Mouse (Mus musculus) spleen, adult 2 months (tissue): Measurements from ENCODE around the gene Slc35e3. TPM values are rescaled to one million over a fixed set of nuclear protein-coding genes. Genes with fewer than 3 reads are reported as not detected.
"Not testable (repeated sequence)": the region's sequence is repeated elsewhere in the genome, so short reads cannot be mapped to it uniquely, and the experiment has no call there.

Experiments
- DNase-seq, 2 experiments: peaks; one replicate each; pipeline versions ENCODE4 v3.0.0 to v3.0.0-alpha.2; 2012 to 2021; ENCODE audit warnings: low spot score in 2 of 2, low read depth in 1 of 2
- H3K27ac ChIP-seq: fragments of 200-500 bp; 2 replicates; pipeline ENCODE4 v1.5.1; 2012; ENCODE audit warnings: low read length, inconsistent platforms; ENCODE audit not compliant: insufficient read depth
- H3K27me3 ChIP-seq: fragments of 200-500 bp; 2 replicates; pipeline ENCODE4 v1.6.1; 2012; ENCODE audit warnings: mild to moderate bottlenecking, moderate library complexity, low read length, inconsistent platforms; ENCODE audit not compliant: control insufficient read depth, insufficient read depth
- H3K36me3 ChIP-seq: fragments of 200-500 bp; 2 replicates; pipeline ENCODE4 v1.6.1; 2012; ENCODE audit warnings: mild to moderate bottlenecking, low read length, inconsistent platforms; ENCODE audit not compliant: control insufficient read depth, insufficient read depth
- H3K4me1 ChIP-seq: fragments of 200-500 bp; 2 replicates; pipeline ENCODE4 v1.6.1; 2011; ENCODE audit warnings: inconsistent platforms; ENCODE audit not compliant: control insufficient read depth, insufficient read depth, insufficient read length
- H3K4me3 ChIP-seq: fragments of 200-500 bp; 2 replicates; pipeline ENCODE4 v1.5.1; 2011; ENCODE audit warnings: mild to moderate bottlenecking, inconsistent platforms; ENCODE audit not compliant: insufficient read depth, insufficient read length; ENCODE audit errors: extremely low read depth
- CTCF ChIP-seq: fragments of 200-500 bp; IDR thresholded peaks from 2 replicates; pipeline ENCODE4 v1.5.1; 2011; ENCODE audit warnings: mild to moderate bottlenecking, inconsistent platforms; ENCODE audit not compliant: insufficient read depth, insufficient read length, insufficient replicate concordance; ENCODE audit errors: extremely low read depth
- POLR2A ChIP-seq: fragments of 200-500 bp; IDR thresholded peaks from 2 replicates; pipeline ENCODE4 v1.6.1; 2011; ENCODE audit warnings: low read depth, low read length, inconsistent platforms
- WGBS: fragments of 180-500 bp; shearing (Covaris S2); methylation state at CpG from one replicate; pipeline ENCODE4 v1.1.7; 2018; 5-methylcytosine and 5-hydroxymethylcytosine counted together
- polyA plus RNA-seq: library from polyadenylated mRNA; depleted of rRNA; stranded (reverse); fragments of >200 nt; gene quantifications from 2 replicates; pipeline ENCODE4 v1.2.3, GENCODE M21; 2012

Slc35e3 gene
- polyA plus RNA-seq, 1 experiment, result 5.6 TPM

DNA sequence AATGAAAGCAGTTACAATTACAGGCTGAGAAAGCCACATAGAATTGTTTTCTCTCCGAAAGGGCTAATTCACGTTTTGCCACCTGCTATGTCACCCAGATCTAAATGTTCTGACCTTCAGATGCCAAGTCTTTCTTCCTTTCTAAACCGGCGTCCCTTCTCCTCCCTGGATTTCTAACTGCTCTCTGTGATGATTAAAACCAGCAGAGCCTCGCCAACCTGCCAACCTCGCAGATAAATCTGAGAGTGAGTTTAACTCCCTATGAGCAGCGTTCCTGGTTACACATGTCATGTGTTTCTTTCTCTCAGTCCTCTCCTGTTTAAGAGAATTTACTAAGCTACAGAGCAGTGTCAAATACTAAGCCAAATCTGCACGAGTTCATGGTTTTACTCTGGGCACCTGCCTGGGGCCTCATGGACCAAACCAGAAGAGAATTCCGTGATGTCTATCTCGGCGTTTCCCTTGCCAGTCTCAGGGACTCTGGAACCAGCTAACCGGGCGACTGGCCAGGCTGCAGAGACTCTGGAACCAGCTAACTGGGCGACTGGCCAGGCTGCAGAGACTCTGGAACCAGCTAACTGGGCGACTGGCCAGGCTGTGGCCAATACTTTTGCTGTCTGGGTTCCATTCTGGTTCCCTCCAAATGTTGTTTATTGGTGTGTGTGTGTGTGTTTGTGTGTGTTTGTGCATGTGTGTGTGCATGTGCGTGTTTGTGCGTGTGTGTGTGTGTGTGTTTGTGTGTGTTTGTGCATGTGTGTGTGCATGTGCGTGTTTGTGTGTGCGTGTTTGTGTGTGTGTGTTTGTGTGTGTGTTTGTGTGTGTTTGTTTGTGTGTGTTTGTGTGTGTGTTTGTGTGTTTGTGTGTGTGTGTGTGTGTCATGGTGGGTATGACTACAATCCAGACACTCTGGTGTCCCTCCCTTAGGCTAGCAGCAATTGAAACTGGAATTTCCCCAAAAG, 27.7 kb downstream of the Slc35e3 start:
- no peaks in the 10 kb centered on the region for H3K36me3 ChIP-seq
- H3K27ac ChIP-seq, result no peak overlapping the region
- TF ChIP-seq POLR2A (no peak), CTCF (no peak)
- H3K4me1 ChIP-seq, result peaks cover 2% of the 10 kb centered on the region; the same call in 1 of the 2 replicates
- no peak for DNase-seq
- 81% methylated on average over 19 of the region's 19 CpGs for WGBS
- H3K4me3 ChIP-seq, result no peak overlapping the region
- H3K27me3 ChIP-seq, result no peaks in the 10 kb centered on the region

DNA sequence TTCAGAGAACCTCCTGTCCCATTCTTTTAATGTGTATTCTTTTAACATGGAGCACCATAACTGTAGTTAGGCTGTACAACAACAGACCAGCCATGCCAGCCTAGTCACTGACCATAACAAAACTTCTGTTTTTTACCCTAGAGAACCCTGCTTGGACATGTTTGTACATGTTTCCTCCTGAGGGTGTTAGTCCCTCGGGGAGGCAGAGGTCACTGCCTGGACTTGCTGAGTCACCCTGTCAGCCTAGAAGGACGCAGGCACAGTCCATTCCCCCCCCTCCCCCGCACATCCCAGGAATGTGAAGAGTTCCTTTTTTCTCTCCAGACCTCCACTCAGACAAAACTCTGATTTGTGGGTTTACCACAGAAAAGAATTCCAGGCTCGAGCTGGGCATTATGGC, 28.6 kb downstream of the Slc35e3 start:
- H3K4me3 ChIP-seq, result no peak overlapping the region
- WGBS, result 27% methylated on average over 4 of the region's 4 CpGs
- no peak for DNase-seq
- H3K36me3 ChIP-seq, result no peaks in the 10 kb centered on the region
- TF ChIP-seq POLR2A, result no peak
- TF ChIP-seq CTCF, result no peak
- H3K27me3 ChIP-seq, result no peaks in the 10 kb centered on the region
- no peak overlapping the region for H3K27ac ChIP-seq
- H3K4me1 ChIP-seq, result peaks cover 2% of the 10 kb centered on the region; the same call in 1 of the 2 replicates

DNA sequence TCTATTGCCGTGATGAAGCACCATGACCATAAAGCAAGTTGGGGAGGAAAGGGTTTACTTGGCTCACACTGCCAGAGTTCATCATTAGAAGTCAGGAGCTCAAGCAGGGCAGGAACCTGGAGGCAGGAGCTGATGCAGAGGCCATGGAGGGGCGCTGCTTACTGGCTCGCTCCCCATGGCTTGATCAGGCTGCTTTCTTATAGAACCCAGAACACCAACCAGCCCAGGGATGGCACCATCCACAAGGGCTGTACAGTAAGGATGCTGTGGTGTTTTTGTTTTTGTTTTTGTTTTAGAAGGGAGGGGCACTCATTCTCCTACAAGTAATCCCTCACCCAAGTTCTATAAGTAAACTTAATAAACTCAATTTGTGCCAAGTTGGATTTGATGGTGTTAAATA, 29.5 kb downstream of the Slc35e3 start:
- Histone ChIP-seq H3K36me3 (no peaks in the 10 kb centered on the region), H3K4me1 (peaks cover 2% of the 10 kb centered on the region; the same call in 1 of the 2 replicates), H3K27me3 (no peaks in the 10 kb centered on the region), H3K27ac (no peak overlapping the region), H3K4me3 (no peak overlapping the region)
- no peak for TF ChIP-seq CTCF
- no peak for TF ChIP-seq POLR2A
- no peak for DNase-seq
- WGBS, result 91% methylated on average over 3 of the region's 3 CpGs

DNA sequence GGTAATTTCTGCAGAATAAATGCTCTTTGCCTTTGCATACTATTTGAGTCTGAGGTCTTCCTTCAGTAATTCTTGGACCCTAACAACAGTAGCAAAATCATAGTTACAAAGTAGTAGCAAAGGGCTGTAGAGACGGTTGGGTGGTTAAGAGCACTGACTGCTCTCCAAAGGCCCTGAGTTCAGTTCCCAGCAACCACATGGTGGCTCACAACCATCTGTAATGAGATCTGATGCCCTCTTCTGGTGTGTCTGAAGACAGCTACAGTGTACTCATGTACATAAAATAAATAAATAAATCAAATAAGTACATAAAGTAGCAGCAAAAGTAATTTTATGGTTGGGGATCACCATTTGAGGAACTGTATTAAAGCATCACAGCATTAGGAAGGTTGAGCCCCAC, 30.5 kb downstream of the Slc35e3 start:
- not testable (repeated sequence) for H3K36me3 ChIP-seq, DNase-seq, H3K4me1 ChIP-seq, H3K27me3 ChIP-seq, H3K4me3 ChIP-seq, H3K27ac ChIP-seq
- WGBS, result 84% methylated on average over 1 of the region's 1 CpGs

DNA sequence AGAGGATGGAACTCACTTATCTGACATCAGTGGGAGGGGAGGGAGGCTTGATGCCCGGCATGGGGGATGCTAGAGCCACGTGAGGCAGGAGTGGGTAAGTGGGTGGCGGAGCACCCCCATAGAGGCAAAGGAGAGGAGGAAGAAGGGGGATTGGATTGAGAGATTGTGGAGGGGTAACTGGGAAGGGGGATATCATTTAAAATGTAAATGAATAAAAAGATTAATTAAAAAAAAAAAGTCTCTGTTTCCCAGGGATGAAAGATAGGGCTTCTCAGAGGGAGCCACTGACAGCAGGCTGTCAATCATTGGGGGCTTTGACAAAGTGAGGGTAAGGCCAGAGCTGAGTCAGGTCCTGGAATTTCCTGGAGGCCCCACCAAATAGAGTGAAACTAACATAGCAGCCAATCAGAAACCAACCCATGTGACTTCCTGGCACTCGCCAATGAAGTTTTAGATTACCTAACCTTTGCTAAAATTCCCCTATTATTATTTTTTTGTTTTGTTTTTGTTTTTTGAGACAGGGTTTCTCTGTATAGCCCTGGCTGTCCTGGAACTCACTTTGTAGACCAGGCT, 31.2 kb downstream of the Slc35e3 start:
- H3K4me1 ChIP-seq, result no peaks in the 10 kb centered on the region; the same call in none of the 2 replicates
- WGBS, result 79% methylated on average over 4 of the region's 4 CpGs
- H3K36me3 ChIP-seq, result no peaks in the 10 kb centered on the region
- TF ChIP-seq POLR2A (no peak), CTCF (no peak)
- no peaks in the 10 kb centered on the region for H3K27me3 ChIP-seq
- H3K4me3 ChIP-seq, result no peak overlapping the region
- H3K27ac ChIP-seq, result no peak overlapping the region
- DNase-seq, result no peak

DNA sequence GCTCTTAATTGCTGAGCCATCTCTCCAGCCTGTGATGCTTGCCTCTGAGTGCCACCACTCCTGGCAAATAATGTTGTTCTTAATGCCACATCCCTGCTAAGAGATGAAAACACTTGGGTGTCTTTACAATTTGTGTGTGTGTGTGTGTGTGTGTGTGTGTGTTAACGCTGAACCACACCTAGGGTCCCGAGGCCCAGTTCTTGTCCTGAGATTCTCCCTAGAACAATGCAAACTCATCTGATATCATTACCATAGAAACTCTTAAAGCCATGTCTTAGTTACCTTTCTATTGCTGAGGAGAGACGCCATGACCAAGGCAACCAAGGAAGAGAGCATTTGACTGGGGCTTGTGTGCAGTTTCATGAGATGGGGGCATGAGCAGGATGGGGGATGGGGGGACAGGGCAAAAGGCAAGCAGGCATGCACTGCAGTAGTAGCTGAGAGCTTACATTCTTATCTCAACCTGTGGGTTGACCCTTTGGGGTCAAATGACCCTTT, 32.1 kb downstream of the Slc35e3 start:
- Histone ChIP-seq H3K36me3 (no peaks in the 10 kb centered on the region), H3K4me3 (no peak overlapping the region)

More for the DNA sequence above, 32.1 kb downstream of the Slc35e3 start:
- WGBS, result 87% methylated on average over 3 of the region's 3 CpGs
- no peak overlapping the region for H3K27ac ChIP-seq
- no peaks in the 10 kb centered on the region for H3K27me3 ChIP-seq
- no peak for TF ChIP-seq POLR2A
- no peak for TF ChIP-seq CTCF
- no peaks in the 10 kb centered on the region; the same call in 1 of the 2 replicates for H3K4me1 ChIP-seq
- DNase-seq, result no peak
